Mouse (Mus musculus) MEL (cell line): ENCODE measurements at regions not wholly inside any gene's neighbourhood (a gene's known extent, or its start where the extent isn't known, plus 50 kb on each side); places are given as distances from the start of the nearest gene placed in this dataset.

Experiments
- DNase-seq: peaks from one replicate; pipeline ENCODE4 v3.0.0; 2011; ENCODE audit warnings: low read depth, low spot score
- H3K27ac ChIP-seq: 2 replicates; pipeline ENCODE4 v1.5.1; 2012; ENCODE audit warnings: low read depth, mild to moderate bottlenecking, control low read depth, low read length, moderate library complexity; ENCODE audit not compliant: control insufficient read depth
- H3K27me3 ChIP-seq, 2 experiments: fragments of 150-350 bp in 1 of 2; sonication (generic) in 1 of 2; 2 replicates each; pipeline ENCODE4 v1.6.1; 2012; ENCODE audit warnings: low read length in 2 of 2, mild to moderate bottlenecking in 2 of 2, improper control_type of control experiment in 1 of 2, moderate library complexity in 1 of 2; ENCODE audit not compliant: insufficient read depth in 2 of 2, control insufficient read depth in 1 of 2
- H3K36me3 ChIP-seq, 2 experiments: 2 replicates each; pipeline ENCODE4 v1.6.1; 2012 to 2014; ENCODE audit warnings: low read length in 2 of 2, improper control_type of control experiment in 1 of 2, inconsistent platforms in 1 of 2, mild to moderate bottlenecking in 1 of 2; ENCODE audit not compliant: insufficient read depth in 2 of 2, control insufficient read depth in 1 of 2
- H3K4me1 ChIP-seq, 2 experiments: fragments of 150-350 bp in 1 of 2; sonication (generic) in 1 of 2; 2 replicates each; pipeline ENCODE4 v1.6.1; 2012; ENCODE audit warnings: low read length in 2 of 2, improper control_type of control experiment in 1 of 2, mild to moderate bottlenecking in 1 of 2; ENCODE audit not compliant: insufficient read depth in 2 of 2, control insufficient read depth in 1 of 2
- H3K4me3 ChIP-seq, 2 experiments: fragments of 150-350 bp in 1 of 2; sonication (generic) in 1 of 2; 2 replicates each; pipeline ENCODE4 v1.5.1; 2012; ENCODE audit warnings: low read depth in 2 of 2, low read length in 2 of 2, mild to moderate bottlenecking in 2 of 2, moderate library complexity in 2 of 2, control low read depth in 1 of 2, improper control_type of control experiment in 1 of 2; ENCODE audit not compliant: control insufficient read depth in 1 of 2, insufficient read depth in 1 of 2
- H3K79me2 ChIP-seq: 2 replicates; pipeline ENCODE4 v1.6.1; 2012; ENCODE audit warnings: mild to moderate bottlenecking, low read length, moderate library complexity; ENCODE audit not compliant: control insufficient read depth, poor library complexity, insufficient read depth
- H3K9ac ChIP-seq: 2 replicates; pipeline ENCODE4 v1.6.1; 2012; ENCODE audit warnings: low read depth, mild to moderate bottlenecking, control low read depth, low read length, moderate library complexity; ENCODE audit not compliant: control insufficient read depth, poor library complexity, severe bottlenecking
- H3K9me3 ChIP-seq: fragments of 150-350 bp; sonication (generic); replicated peaks from 2 replicates; pipeline ENCODE4 v1.6.1; 2012; ENCODE audit warnings: mild to moderate bottlenecking, low read length, improper control_type of control experiment, moderate library complexity; ENCODE audit not compliant: insufficient read depth
- CHD2 ChIP-seq: IDR thresholded peaks from 2 replicates; pipeline ENCODE4 v1.6.1; 2011; ENCODE audit warnings: low read length, improper control_type of control experiment
- EP300 ChIP-seq, 2 experiments: IDR thresholded peaks; 2 replicates each; pipeline ENCODE4 v1.6.1; 2011; ENCODE audit warnings: improper control_type of control experiment in 2 of 2, low read length in 2 of 2, low read depth in 1 of 2, mild to moderate bottlenecking in 1 of 2
- ETS1 ChIP-seq: IDR thresholded peaks from 2 replicates; pipeline ENCODE4 v1.6.1; 2012; ENCODE audit warnings: low read depth, mild to moderate bottlenecking, inconsistent platforms, low read length, improper control_type of control experiment, moderate library complexity
- GABPA ChIP-seq: IDR thresholded peaks from 2 replicates; pipeline ENCODE4 v1.6.1; 2012; ENCODE audit warnings: low read depth, mild to moderate bottlenecking, inconsistent platforms, low read length, improper control_type of control experiment, moderate library complexity
- HCFC1 ChIP-seq: IDR thresholded peaks from 2 replicates; pipeline ENCODE4 v1.6.1; 2012; ENCODE audit warnings: low read depth, mild to moderate bottlenecking, inconsistent platforms, low read length, improper control_type of control experiment, moderate library complexity
- KAT2A ChIP-seq: conservative IDR thresholded peaks from 2 replicates; pipeline ENCODE4 v1.6.1; 2012; ENCODE audit warnings: low read depth, low read length, improper control_type of control experiment, inconsistent platforms
- MAX ChIP-seq: IDR thresholded peaks from 2 replicates; pipeline ENCODE4 v1.6.1; 2011; ENCODE audit warnings: low read length, improper control_type of control experiment
- MAZ ChIP-seq: IDR thresholded peaks from 2 replicates; pipeline ENCODE4 v1.6.1; 2012; ENCODE audit warnings: low read depth, mild to moderate bottlenecking, inconsistent platforms, low read length, improper control_type of control experiment
- MXI1 ChIP-seq: IDR thresholded peaks from 2 replicates; pipeline ENCODE4 v1.6.1; 2011; ENCODE audit warnings: mild to moderate bottlenecking, low read depth, low read length, improper control_type of control experiment
- MYC ChIP-seq: IDR thresholded peaks from 2 replicates; pipeline ENCODE4 v1.6.1; 2011; ENCODE audit warnings: low read depth, mild to moderate bottlenecking, low read length, improper control_type of control experiment, moderate library complexity
- NELFE ChIP-seq: IDR thresholded peaks from 2 replicates; pipeline ENCODE4 v1.6.1; 2011; ENCODE audit warnings: low read depth, low read length, improper control_type of control experiment
- NRF1 ChIP-seq: IDR thresholded peaks from 2 replicates; pipeline ENCODE4 v1.6.1; 2014; ENCODE audit warnings: low read depth, mild to moderate bottlenecking, inconsistent platforms, low read length, improper control_type of control experiment, moderate library complexity; ENCODE audit not compliant: poor library complexity, insufficient read depth, severe bottlenecking
- POLR2AphosphoS5 ChIP-seq: IDR thresholded peaks from 2 replicates; pipeline ENCODE4 v1.6.1; 2012; ENCODE audit warnings: low read depth, borderline replicate concordance, mild to moderate bottlenecking, inconsistent platforms, low read length, moderate library complexity, mixed read lengths
- RCOR1 ChIP-seq: IDR thresholded peaks from 2 replicates; pipeline ENCODE4 v1.6.1; 2012; ENCODE audit warnings: low read depth, mild to moderate bottlenecking, inconsistent platforms, low read length, improper control_type of control experiment
- TAL1 ChIP-seq: IDR thresholded peaks from 2 replicates; pipeline ENCODE4 v1.6.1; 2012; ENCODE audit warnings: mild to moderate bottlenecking, inconsistent platforms, low read length, moderate library complexity, mixed read lengths

GRCm38 (mm10) chr12:12588771-12589370, 326.9 kb downstream of the Fam49a start:
- TF ChIP-seq TAL1 (no peak), MXI1 (no peak), CHD2 (no peak), POLR2AphosphoS5 (no peak), KAT2A (no peak), RCOR1 (no peak), EP300 (IDR thresholded peaks at IDR 0.05; ENCODE audit: low read depth in 1 of 2, low read length in 2 of 2) (no peak), MAZ (no peak), NELFE (no peak), GABPA (no peak), NRF1 (no peak), MYC (no peak), HCFC1 (no peak)
- H3K9ac ChIP-seq = no peak overlapping the region
- H3K79me2 ChIP-seq = no peaks in the 10 kb centered on the region
- H3K27ac ChIP-seq = no peak overlapping the region
- no peaks in the 10 kb centered on the region for H3K36me3 ChIP-seq
- H3K4me1 ChIP-seq = no peaks in the 10 kb centered on the region
- H3K27me3 ChIP-seq = no peaks in the 10 kb centered on the region
- no peaks in the 10 kb centered on the region for H3K9me3 ChIP-seq
- H3K4me3 ChIP-seq = no peak overlapping the region
- DNase-seq = no peak

GRCm38 (mm10) chr12:12586436-12586835, 324.5 kb downstream of the Fam49a start:
- H3K27ac ChIP-seq = no peak overlapping the region
- H3K27me3 ChIP-seq = no peaks in the 10 kb centered on the region
- no peak overlapping the region for H3K9ac ChIP-seq
- no peak overlapping the region for H3K4me3 ChIP-seq
- TF ChIP-seq MAX (no peak), ETS1 (no peak)
- no peaks in the 10 kb centered on the region for H3K4me1 ChIP-seq
- H3K9me3 ChIP-seq = no peaks in the 10 kb centered on the region
- no peaks in the 10 kb centered on the region for H3K79me2 ChIP-seq
- DNase-seq = no peak
- no peaks in the 10 kb centered on the region for H3K36me3 ChIP-seq
